Mouse (Mus musculus) layer of hippocampus, adult 9-10 months (tissue): ENCODE data around the gene Tm7sf3.
"Not testable (repeated sequence)": the region's sequence is repeated elsewhere in the genome, so short reads cannot be mapped to it uniquely, and the experiment has no call there.

Experiments
- DNase-seq: peaks from one replicate; pipeline ENCODE4 v3.0.0; 2022; ENCODE audit warnings: low spot score

Tm7sf3 gene

DNA sequence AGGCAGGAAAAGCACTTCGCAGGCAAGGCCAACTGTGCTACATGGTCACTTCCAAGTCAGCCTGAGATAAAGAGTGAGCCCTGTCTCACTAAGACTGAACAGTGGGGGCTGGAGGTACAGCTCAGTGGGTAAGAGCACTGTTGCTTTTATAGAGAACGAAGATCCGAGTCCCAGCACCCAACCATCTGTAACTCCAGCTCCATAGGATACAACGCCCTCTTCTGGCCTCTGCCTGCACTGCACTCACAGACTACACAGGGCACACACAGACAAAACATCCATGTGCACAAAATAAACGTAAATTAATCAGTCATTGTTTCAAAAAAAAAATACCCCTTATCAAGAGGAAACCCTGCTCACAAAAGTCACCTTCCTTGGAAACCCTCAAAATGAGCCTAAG, 28.7 kb downstream of the Tm7sf3 start:
- no peak for DNase-seq

DNA sequence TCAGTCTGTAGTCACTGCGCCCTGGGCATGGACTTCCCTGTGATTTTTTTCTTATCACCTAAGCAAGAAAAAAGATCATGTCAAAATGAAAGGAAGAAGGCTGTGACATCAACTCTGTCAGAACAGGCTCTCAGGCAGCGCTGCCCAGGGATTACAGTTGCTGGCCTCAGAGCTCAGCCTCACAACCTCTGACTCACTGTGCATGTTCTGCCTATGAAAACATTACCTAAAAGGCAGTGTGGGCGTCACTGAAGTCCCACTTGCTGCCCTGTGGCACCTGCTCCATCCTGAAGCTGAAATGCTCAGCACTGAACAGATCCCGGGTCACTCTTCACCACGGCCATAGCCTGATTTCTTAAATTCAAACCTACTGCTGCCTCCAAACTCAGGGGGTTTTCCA, 29.9 kb downstream of the Tm7sf3 start:
- no peak for DNase-seq

DNA sequence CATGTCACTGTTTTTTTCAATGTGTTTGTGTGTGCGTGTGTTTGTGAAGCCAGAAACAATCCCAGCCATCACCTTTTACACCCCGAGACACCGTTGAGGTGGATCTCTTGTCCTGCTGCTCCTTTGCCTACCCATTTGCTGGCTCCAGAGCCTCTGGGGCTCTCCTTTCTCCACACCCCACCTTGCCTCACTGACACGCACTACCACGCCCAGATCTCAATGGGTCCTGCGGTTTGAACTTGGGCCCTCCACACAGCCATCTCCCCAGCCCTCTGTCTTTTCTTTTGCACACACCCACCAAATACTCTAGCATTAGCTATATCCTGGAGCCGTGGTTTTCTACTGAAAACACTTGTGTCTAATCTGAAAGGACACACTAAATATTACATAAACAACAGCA, 30.7 kb downstream of the Tm7sf3 start:
- DNase-seq: no peak

DNA sequence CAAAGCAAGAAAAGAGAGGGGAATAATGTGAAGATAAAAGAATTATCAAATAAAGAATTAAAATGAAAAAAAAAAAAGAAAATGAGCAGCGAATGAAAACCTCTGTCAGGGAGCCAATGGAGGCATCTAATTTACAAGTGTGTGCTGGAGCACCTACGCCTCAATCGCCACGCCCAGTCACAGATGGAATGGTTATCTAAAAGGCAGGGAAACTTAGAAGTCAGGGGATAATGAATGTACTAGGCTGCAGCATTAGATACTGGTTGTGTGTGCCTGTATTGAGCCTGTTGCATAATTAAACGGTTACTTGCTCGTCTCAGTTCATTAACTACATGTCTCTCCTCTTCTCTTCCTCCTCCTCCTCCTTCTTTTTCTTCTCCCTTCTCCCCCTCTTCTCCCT, 31.2 kb downstream of the Tm7sf3 start:
- no peak for DNase-seq

DNA sequence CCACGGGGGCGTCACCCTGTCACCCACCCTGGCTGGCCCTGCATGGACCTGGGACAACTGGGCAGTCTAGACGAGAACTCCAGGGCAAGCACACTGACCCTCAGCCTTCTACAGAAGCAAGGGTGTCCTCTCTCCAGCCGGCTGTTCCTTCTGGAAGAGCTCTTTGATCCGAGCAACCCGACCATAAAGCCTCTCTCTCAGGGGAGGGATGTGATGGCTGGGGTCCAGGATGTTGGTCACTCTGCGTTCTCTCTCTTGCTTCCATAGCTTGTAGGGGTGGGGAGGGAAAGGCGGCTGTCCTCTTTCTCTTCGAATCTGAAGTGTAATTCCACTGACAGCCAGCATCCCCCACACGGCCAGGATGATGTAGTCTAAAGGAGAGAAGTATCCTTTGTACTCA, 39.0 kb downstream of the Tm7sf3 start:
- no peak for DNase-seq

DNA sequence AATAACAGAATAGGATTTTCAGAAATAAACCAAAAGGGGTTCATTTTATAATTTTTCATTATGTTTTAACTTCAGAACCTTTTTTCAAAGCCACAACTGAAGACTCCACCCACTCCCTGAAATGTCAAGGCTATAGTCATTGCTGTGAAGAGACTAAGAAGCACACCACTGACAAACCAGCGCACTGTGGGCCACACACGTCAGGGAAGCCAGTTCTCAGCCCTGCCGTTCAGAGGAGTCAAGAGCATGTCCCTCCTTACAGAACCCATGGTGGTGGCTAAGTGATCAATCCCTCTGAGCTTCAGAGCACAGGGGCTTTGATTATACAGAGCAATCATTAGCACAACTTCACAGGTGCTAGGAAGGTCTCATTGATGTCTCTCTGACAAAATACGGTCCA, 40.0 kb downstream of the Tm7sf3 start:
- DNase-seq: no peak

DNA sequence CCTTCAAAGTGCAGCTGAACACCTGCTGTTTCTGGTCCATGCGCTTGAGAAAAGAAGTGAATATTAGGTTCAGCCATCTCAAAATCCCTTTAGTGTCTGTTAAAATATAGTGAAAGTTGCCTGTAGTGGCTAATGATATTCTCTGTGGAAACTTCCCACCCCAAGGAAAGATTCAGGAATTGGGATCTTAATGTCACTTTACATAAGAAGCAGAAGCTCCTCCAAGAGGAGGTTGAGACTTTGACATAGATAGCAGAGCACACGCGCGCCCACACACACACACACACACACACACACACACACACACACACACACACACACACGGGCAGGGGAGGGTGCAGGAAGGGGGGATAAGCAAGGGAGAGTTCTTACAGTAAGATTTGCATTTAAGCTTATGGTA, 57.5 kb downstream of the Tm7sf3 start:
- DNase-seq: no peak

DNA sequence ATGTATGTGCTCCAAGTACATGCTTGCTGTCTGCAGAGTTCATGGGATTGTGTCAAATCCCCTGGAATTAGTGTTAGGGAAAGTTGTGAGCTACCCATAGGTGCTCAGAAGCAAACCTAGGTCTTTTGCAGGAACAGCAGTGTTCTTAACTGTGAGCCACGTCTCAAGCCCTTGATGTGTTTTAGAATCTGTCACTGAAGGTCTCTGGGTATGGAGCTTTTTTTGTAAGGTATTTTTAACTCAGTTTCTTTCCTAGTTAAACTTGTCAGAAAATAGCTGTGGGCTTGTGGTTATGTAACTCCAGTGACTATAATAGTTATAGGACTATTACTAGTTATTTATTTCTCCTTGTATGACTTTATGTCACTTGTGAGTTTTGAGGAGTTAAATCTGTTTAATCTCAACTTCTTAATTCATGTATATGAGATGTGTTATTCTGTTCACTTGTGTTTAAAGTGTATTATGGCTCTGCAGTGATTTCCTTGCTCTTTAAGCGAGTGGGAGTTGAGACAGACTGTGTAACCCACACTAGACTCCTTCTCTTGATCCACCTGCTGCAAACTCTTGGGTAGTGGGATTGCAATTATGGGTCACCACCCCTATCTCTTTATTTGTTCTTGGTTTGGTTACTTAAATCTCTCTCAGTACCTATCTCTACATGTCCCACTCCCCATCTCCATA, 59.1 kb downstream of the Tm7sf3 start:
- DNase-seq: no peak

DNA sequence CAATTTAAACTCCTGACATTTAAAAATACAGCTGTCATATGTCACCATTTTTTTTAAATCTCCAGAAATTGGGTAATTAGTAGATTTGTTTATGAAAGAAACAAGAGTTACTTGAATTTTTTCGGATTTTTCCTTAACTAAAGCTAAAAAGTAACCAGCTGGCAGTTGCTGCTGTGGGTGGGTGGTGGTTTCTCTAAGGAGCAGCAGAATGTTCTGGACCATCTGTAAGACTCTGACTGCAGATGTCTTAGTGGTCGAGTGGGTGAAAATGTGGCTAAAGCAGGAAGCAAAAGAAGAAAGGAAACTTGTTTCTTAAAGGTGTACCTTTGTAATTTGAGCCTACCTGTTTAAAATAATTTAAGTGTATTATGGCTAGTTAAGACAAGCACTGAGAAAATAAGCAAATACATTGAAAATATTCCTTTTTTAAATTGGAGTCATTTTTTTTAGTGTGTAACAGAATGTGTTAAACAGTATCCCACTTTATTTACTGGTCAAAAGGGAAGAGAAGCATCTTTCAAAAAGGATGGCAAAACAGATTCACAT, 62.2 kb downstream of the Tm7sf3 start:
- peak; percentile 40 for DNase-seq

DNA sequence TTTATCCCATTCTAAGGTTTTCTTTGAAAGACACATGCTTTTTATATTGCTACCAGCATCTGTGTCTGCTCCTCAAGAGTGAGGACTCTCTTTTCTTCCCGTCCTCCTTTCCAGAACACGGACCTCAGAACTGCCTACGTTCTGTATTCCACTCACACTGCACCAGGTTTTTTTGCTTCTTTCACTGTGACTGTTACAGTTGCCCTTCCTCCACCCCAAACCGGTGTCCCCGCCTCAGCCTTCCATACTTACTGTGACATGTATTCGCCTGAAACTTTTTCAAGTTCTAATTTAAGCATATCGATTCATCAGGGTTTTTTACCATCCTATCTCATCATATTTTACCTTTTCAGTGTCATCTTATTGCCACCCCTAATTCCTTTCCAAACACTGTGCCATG, 64.0 kb downstream of the Tm7sf3 start:
- no peak for DNase-seq

DNA sequence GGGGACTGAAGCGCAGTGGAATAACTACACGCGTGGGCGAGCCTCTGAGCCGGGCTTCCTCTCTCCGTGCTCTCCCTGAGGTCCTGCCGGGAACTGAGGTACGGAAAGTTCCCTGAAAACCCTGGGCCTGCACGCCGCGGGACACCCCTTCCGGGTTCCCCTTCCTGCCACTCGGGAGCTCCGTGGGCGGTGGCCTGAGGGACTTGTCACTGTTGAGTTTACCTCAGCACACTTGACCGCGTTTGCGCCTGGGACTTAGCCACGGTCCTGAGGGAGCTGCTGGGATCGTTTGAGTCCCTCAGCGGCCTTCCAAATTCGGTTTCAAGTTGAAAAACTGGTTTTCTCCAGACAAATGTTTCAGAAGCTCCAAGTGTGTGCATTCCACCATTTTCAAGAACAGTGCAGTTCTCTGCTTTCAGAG, 64.5 kb downstream of the Tm7sf3 start:
- DNase-seq: peak; percentile 41

DNA sequence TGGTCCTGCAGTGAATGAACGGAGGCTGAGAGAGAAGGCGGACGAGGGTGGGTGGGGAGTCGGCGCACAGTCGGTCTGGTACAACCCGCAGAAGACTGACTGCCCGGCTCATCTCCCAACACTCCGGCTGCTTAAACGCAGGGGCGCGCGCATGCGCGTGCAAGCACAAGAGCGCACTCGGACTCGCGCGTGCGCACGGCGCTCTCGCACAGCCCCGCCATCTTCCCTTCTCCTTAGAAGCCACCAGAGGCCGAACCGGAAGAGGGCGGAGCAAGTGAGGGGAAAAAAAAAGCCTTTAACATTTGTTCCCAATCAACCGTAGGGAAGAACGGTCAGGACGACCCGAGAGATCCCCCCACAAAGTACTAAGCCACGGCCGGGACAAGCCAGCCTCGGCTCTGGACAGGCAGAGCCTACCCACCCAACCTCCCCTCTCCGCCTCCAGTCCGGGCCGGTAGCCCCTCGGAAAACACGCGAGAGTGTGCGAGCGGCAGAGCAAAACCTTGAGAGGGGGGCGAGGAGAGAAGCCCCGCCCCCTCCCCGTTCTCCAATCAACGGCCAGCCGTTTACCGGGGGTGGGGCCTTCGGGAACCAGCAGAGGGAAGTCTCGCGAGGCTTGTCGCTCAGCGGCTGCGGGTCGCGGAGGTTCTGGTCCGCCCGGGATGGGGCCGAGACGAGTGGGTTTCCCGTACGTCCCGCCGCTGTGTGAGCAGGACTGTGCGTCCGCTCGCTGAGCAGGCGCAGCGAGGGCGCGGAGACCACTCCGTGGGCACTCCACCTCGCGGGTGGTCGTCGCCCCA, 65.1 kb downstream of the Tm7sf3 start, which contains the start of gene Ints13:
Gene Ints13 (minus strand): TSS at position 526 of the 800 bp plus-strand sequence.
- DNase-seq: peak; percentile 79

DNA sequence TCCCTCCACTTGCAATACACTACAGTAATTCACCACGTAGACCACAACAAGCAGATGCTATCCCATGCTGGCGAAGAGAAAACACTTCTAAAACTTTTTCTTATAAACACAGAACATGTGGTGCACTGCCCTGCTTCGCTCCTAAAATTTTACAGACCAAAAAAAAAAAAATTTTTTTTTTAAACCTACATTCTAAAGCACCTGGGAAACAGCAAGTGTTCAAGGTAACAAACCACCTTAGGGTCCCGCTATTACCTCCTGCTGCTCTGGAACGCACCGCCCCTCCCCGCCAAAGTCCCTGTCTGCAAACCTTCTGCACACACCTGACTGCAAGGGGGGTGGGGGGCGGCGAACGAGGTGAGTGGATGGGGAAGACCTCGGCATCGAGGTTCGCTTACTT, 65.7 kb downstream of the Tm7sf3 start, which contains the start of gene Fgfr1op2:
Gene Fgfr1op2 (plus strand): TSS at position 301 of the 400 bp plus-strand sequence.
- no peak for DNase-seq

DNA sequence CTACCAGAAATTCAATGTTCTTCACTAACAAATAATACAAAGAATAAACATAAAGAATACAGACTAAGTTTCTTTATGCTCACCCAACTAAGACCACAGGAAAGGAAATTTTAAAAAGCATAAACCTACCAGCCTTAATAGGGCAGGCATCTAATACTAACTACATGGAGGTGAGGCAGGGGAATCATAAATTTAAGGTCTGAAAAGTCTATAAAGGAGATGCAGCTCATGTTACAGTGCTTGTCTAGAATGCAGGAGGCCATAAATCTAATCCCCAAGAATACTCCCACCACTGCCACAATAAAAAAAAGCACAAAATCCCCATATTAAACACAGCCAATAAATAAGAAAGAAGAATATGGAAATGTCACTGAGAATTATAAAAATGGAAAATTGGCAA, 70.6 kb downstream of the Tm7sf3 start:
- no peak for DNase-seq

DNA sequence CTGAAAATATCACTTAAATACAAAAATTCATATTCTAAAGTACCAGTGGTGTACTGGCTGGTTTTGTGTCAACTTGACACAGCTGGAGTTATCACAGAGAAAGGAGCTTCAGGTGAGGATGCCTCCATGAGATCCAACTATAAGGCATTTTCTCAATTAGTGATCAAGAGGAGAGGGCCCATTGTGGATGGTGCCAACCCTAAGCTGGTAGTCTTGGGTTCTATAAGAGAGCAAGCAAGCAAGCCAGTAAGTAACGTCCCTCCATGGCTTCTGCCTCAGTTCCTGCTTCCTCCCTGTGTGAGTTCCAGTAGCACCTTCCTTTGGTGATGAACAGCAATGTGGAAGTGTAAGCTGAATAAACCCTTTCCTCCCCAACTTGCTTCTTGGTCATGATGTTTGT, 80.2 kb downstream of the Tm7sf3 start:
- DNase-seq: not testable (repeated sequence)
